Mouse (Mus musculus): ENCODE measurements around the gene Enam. TPM values are rescaled to one million over a fixed set of nuclear protein-coding genes. Genes with fewer than 3 reads are reported as not detected.

Enam gene
- total RNA-seq, 1 experiment from 2014 or later: not detected

Other genes starting within 250 kb of the Enam start
- not detected in 2 replicates for gene Gm7714, start 219.1 kb upstream of the Enam start, total RNA-seq (2017)
- gene Prol1, start 170.7 kb upstream of the Enam start, total RNA-seq (2017): not detected in 2 replicates
- not detected in 2 replicates for gene Amtn, start 111.9 kb upstream of the Enam start, total RNA-seq (2017)
- gene Ambn, start 32.0 kb upstream of the Enam start, total RNA-seq (2017): not detected in 2 replicates
- gene Jchain, start 39.9 kb downstream of the Enam start, total RNA-seq (2017): 2.8 TPM in 1 of 2 replicates, not detected in the other
- 71.3 and 76.3 TPM in 2 replicates for gene Utp3, start 66.5 kb downstream of the Enam start, total RNA-seq (2017)
- gene Rufy3, start 77.1 kb downstream of the Enam start, total RNA-seq (2017): 14.8 and 15.9 TPM in 2 replicates
- 85.7 and 91.9 TPM in 2 replicates for gene Grsf1, start 188.2 kb downstream of the Enam start, total RNA-seq (2017)
- 14.0 and 22.7 TPM in 2 replicates for gene Mob1b, start 232.9 kb downstream of the Enam start, total RNA-seq (2017)